Mouse (Mus musculus) heart, adult 2 months (tissue): ENCODE measurements at regions not wholly inside any gene's neighbourhood (a gene's known extent, or its start where the extent isn't known, plus 50 kb on each side); places are given as distances from the start of the nearest gene placed in this dataset.

Experiments used
- CTCF ChIP-seq: fragments of 200-600 bp; IDR thresholded peaks from 2 replicates; pipeline ENCODE4 v1.8.1; 2022; ENCODE audit warnings: antibody characterized with exemption, mild to moderate bottlenecking, moderate library complexity
- POLR2A ChIP-seq: fragments of 200-500 bp; IDR thresholded peaks from 2 replicates; pipeline ENCODE4 v1.6.1; 2011; ENCODE audit warnings: mild to moderate bottlenecking, low read depth, low read length, control low read depth; ENCODE audit not compliant: insufficient read depth

- no peak for TF ChIP-seq POLR2A
- TF ChIP-seq CTCF: no peak
Measured at GRCm38 (mm10) chr1:157669626-157670025, 163.1 kb downstream of the Sec16b start.
